Mouse (Mus musculus): ENCODE data around the gene Hmg20a. TPM values are rescaled to one million over a fixed set of nuclear protein-coding genes. Genes with fewer than 3 reads are reported as not detected.

The Hmg20a gene
- polyA plus RNA-seq, 1 experiment, result 43.5 TPM

- no peak overlapping the region for H3K9ac ChIP-seq (ENCODE audit: low read depth, poor library complexity, severe bottlenecking)
- H3K9me3 ChIP-seq (replicated peaks; ENCODE audit: control insufficient read depth, insufficient read depth, low read length, poor library complexity, severe bottlenecking), result 0 out of 2 replicates have a peak, but pooled peaks cover 3% of the 10 kb centered on the region
- H3K27ac ChIP-seq (ENCODE audit: insufficient read depth, low read length), result no peak overlapping the region
- TF ChIP-seq EP300 (IDR thresholded peaks at IDR 0.05; ENCODE audit: insufficient read depth, low read depth, low read length) (no peak), POLR2A (IDR thresholded peaks at IDR 0.05; ENCODE audit: insufficient read depth, low read length) (no peak), CTCF (IDR thresholded peaks at IDR 0.05; ENCODE audit: low read depth, low read length) (no peak)
- H3K36me3 ChIP-seq (ENCODE audit: control insufficient read depth, insufficient read depth, low read length, poor library complexity, severe bottlenecking), result no peaks in the 10 kb centered on the region
- no peaks in the 10 kb centered on the region for H3K27me3 ChIP-seq (ENCODE audit: control insufficient read depth, insufficient read depth, low read length, poor library complexity, severe bottlenecking)
- H3K4me3 ChIP-seq (ENCODE audit: low read depth, low read length), result no peak overlapping the region
- no peaks in the 10 kb centered on the region for H3K4me1 ChIP-seq (ENCODE audit: control insufficient read depth, insufficient read depth, low read length)
Measured at GRCm38 (mm10) chr9:56464863-56465654, 46.6 kb downstream of the Hmg20a start.

- H3K36me3 ChIP-seq (ENCODE audit: control insufficient read depth, insufficient read depth, low read length, poor library complexity, severe bottlenecking), result no peaks in the 10 kb centered on the region
- TF ChIP-seq EP300 (IDR thresholded peaks at IDR 0.05; ENCODE audit: insufficient read depth, low read depth, low read length) (no peak), CTCF (IDR thresholded peaks at IDR 0.05; ENCODE audit: low read depth, low read length) (no peak), POLR2A (IDR thresholded peaks at IDR 0.05; ENCODE audit: insufficient read depth, low read length) (no peak)
- H3K4me3 ChIP-seq (ENCODE audit: low read depth, low read length), result no peak overlapping the region
- H3K9me3 ChIP-seq (replicated peaks; ENCODE audit: control insufficient read depth, insufficient read depth, low read length, poor library complexity, severe bottlenecking), result 0 out of 2 replicates have a peak, but pooled peaks cover 3% of the 10 kb centered on the region
- no peak overlapping the region for H3K9ac ChIP-seq (ENCODE audit: low read depth, poor library complexity, severe bottlenecking)
- H3K27ac ChIP-seq (ENCODE audit: insufficient read depth, low read length), result no peak overlapping the region
- no peaks in the 10 kb centered on the region for H3K27me3 ChIP-seq (ENCODE audit: control insufficient read depth, insufficient read depth, low read length, poor library complexity, severe bottlenecking)
- H3K4me1 ChIP-seq (ENCODE audit: control insufficient read depth, insufficient read depth, low read length), result no peaks in the 10 kb centered on the region
Measured at GRCm38 (mm10) chr9:56466251-56466650, 47.8 kb downstream of the Hmg20a start.

DNA sequence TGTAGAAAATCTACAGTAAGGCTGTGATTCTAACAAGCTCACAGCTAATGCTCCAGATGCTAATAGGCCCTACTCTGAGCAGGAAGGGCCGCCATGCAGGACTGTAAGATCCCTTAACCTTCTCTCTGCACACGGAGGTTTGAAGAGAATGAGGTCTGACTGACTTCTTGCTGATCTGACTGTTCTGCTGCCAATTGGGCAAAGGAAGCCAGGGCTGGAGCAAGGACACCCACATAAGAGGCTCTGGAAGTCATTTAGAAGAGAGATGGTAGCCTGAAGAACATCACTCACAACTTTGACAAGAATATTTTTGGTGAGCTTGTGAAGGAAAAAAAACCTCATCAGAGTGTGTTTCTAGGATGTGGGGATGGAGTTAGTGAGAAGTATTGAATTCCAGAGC lies 51.2 kb downstream of the Hmg20a start:
- no peak for TF ChIP-seq CTCF (IDR thresholded peaks at IDR 0.05; ENCODE audit: low read depth, low read length)
- TF ChIP-seq EP300 (IDR thresholded peaks at IDR 0.05; ENCODE audit: insufficient read depth, low read depth, low read length), result no peak
- TF ChIP-seq POLR2A (IDR thresholded peaks at IDR 0.05; ENCODE audit: insufficient read depth, low read length), result no peak
- Histone ChIP-seq H3K36me3 (ENCODE audit: control insufficient read depth, insufficient read depth, low read length, poor library complexity, severe bottlenecking) (no peaks in the 10 kb centered on the region), H3K4me1 (ENCODE audit: control insufficient read depth, insufficient read depth, low read length) (no peaks in the 10 kb centered on the region)

GRCm38 (mm10) chr9:56470291-56470690 lies 51.9 kb downstream of the Hmg20a start:
- Histone ChIP-seq H3K27me3 (ENCODE audit: control insufficient read depth, insufficient read depth, low read length, poor library complexity, severe bottlenecking) (no peaks in the 10 kb centered on the region), H3K9ac (ENCODE audit: low read depth, poor library complexity, severe bottlenecking) (no peak overlapping the region), H3K27ac (ENCODE audit: insufficient read depth, low read length) (no peak overlapping the region), H3K4me1 (ENCODE audit: control insufficient read depth, insufficient read depth, low read length) (no peaks in the 10 kb centered on the region), H3K4me3 (ENCODE audit: low read depth, low read length) (no peak overlapping the region), H3K9me3 (replicated peaks; ENCODE audit: control insufficient read depth, insufficient read depth, low read length, poor library complexity, severe bottlenecking) (no peaks in the 10 kb centered on the region), H3K36me3 (ENCODE audit: control insufficient read depth, insufficient read depth, low read length, poor library complexity, severe bottlenecking) (no peaks in the 10 kb centered on the region)
- TF ChIP-seq CTCF (IDR thresholded peaks at IDR 0.05; ENCODE audit: low read depth, low read length), result no peak
- no peak for TF ChIP-seq EP300 (IDR thresholded peaks at IDR 0.05; ENCODE audit: insufficient read depth, low read depth, low read length)
- TF ChIP-seq POLR2A (IDR thresholded peaks at IDR 0.05; ENCODE audit: insufficient read depth, low read length), result no peak

More for the DNA sequence above, 51.2 kb downstream of the Hmg20a start:
- Histone ChIP-seq H3K27ac (ENCODE audit: insufficient read depth, low read length) (no peak overlapping the region), H3K9ac (ENCODE audit: low read depth, poor library complexity, severe bottlenecking) (no peak overlapping the region), H3K4me3 (ENCODE audit: low read depth, low read length) (no peak overlapping the region), H3K27me3 (ENCODE audit: control insufficient read depth, insufficient read depth, low read length, poor library complexity, severe bottlenecking) (no peaks in the 10 kb centered on the region), H3K9me3 (replicated peaks; ENCODE audit: control insufficient read depth, insufficient read depth, low read length, poor library complexity, severe bottlenecking) (no peaks in the 10 kb centered on the region)

DNA sequence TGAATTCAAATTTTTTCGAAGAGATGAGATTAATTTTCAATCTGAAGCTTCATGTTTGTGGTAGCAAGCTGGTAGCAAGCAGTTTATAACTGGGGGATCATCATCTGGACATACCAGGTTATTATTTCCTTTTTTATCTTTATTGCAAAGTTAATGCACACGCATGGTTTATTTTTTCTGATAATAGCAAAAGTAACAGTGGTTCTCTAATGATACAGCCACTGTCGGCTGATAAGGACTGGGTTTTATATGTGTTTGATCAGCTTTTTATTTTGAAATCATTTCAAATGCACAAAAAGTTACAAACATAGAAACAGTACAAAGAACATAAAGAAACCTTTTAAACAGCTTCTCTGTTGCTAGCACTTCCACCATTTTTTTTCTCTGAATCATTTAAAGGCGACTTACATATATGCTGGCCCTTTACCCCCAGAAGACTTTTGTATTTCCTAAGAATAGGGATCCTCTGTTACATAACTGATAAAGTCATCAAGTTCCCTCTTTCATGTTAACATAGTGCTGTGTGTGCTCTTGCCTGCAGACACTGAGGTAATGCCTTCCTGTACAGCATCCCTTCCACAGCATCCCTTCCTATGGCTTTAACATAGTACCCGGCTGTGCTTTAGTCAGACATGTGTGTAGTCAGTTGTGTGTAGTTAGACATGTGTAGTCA lies 60.7 kb downstream of the Hmg20a start:
- Histone ChIP-seq H3K36me3 (ENCODE audit: control insufficient read depth, insufficient read depth, low read length, poor library complexity, severe bottlenecking) (peaks cover 2% of the 10 kb centered on the region), H3K4me1 (ENCODE audit: control insufficient read depth, insufficient read depth, low read length) (no peaks in the 10 kb centered on the region), H3K9ac (ENCODE audit: low read depth, poor library complexity, severe bottlenecking) (no peak overlapping the region), H3K27ac (ENCODE audit: insufficient read depth, low read length) (no peak overlapping the region), H3K9me3 (replicated peaks; ENCODE audit: control insufficient read depth, insufficient read depth, low read length, poor library complexity, severe bottlenecking) (no peaks in the 10 kb centered on the region), H3K27me3 (ENCODE audit: control insufficient read depth, insufficient read depth, low read length, poor library complexity, severe bottlenecking) (no peaks in the 10 kb centered on the region), H3K4me3 (ENCODE audit: low read depth, low read length) (no peak overlapping the region)
- no peak for TF ChIP-seq EP300 (IDR thresholded peaks at IDR 0.05; ENCODE audit: insufficient read depth, low read depth, low read length)
- TF ChIP-seq CTCF (IDR thresholded peaks at IDR 0.05; ENCODE audit: low read depth, low read length), result no peak
- TF ChIP-seq POLR2A (IDR thresholded peaks at IDR 0.05; ENCODE audit: insufficient read depth, low read length), result no peak

- no peaks in the 10 kb centered on the region; the same call in none of the 2 replicates for H3K36me3 ChIP-seq (ENCODE audit: control insufficient read depth, insufficient read depth, low read length, poor library complexity, severe bottlenecking)
- no peaks in the 10 kb centered on the region for H3K4me1 ChIP-seq (ENCODE audit: control insufficient read depth, insufficient read depth, low read length)
- H3K27ac ChIP-seq (ENCODE audit: insufficient read depth, low read length), result no peak overlapping the region
- no peaks in the 10 kb centered on the region for H3K27me3 ChIP-seq (ENCODE audit: control insufficient read depth, insufficient read depth, low read length, poor library complexity, severe bottlenecking)
- no peaks in the 10 kb centered on the region for H3K9me3 ChIP-seq (replicated peaks; ENCODE audit: control insufficient read depth, insufficient read depth, low read length, poor library complexity, severe bottlenecking)
- no peak overlapping the region for H3K9ac ChIP-seq (ENCODE audit: low read depth, poor library complexity, severe bottlenecking)
- TF ChIP-seq POLR2A (IDR thresholded peaks at IDR 0.05; ENCODE audit: insufficient read depth, low read length) (no peak), CTCF (IDR thresholded peaks at IDR 0.05; ENCODE audit: low read depth, low read length) (no peak), EP300 (IDR thresholded peaks at IDR 0.05; ENCODE audit: insufficient read depth, low read depth, low read length) (no peak)
- H3K4me3 ChIP-seq (ENCODE audit: low read depth, low read length), result no peak overlapping the region
Measured at GRCm38 (mm10) chr9:56482623-56483022, 64.2 kb downstream of the Hmg20a start.

Measured in ES-Bruce4 (cell line).